Mouse (Mus musculus) thymus, adult 2 months (tissue): Measurements from ENCODE around the gene Srrm4.

ENCODE experiments used
- CTCF ChIP-seq: fragments of 200-500 bp; IDR thresholded peaks from 2 replicates; pipeline ENCODE4 v1.5.1; 2012; ENCODE audit warnings: mild to moderate bottlenecking, control low read depth, low read length, moderate library complexity, borderline replicate concordance; ENCODE audit not compliant: control insufficient read depth, poor library complexity, insufficient read depth; ENCODE audit errors: extremely low read depth
- POLR2A ChIP-seq: fragments of 200-500 bp; IDR thresholded peaks from 2 replicates; pipeline ENCODE4 v1.6.1; 2012; ENCODE audit warnings: mild to moderate bottlenecking, low read length, control low read depth, moderate library complexity; ENCODE audit not compliant: control insufficient read depth, poor library complexity, insufficient read depth; ENCODE audit errors: extremely low read depth

GRCm38 (mm10) chr5:116497866-116498265 is 93.8 kb downstream of the Srrm4 start:
- TF ChIP-seq POLR2A: no peak
- no peak for TF ChIP-seq CTCF
